Mouse (Mus musculus) liver, postnatal 0 days (tissue): ENCODE data around the gene Apmap. TPM values are rescaled to one million over a fixed set of nuclear protein-coding genes. Genes with fewer than 3 reads are reported as not detected.

Experiments
- ATAC-seq: fragments of 200-750 bp; cut with Nextera tagmentation; 2 replicates; pipeline ENCODE4 v1.8.0; 2017; ENCODE audit warnings: mild to moderate bottlenecking, moderate library complexity
- DNase-seq: peaks from one replicate; pipeline ENCODE4 v3.0.0-alpha.2; 2016
- H3K27ac ChIP-seq: fragments of 300-500 bp; sonication (generic); 2 replicates; pipeline ENCODE4 v1.5.1; 2014; ENCODE audit warnings: antibody characterized with exemption, moderate library complexity, mild to moderate bottlenecking, low read depth
- H3K27me3 ChIP-seq: fragments of 300-500 bp; sonication (generic); 2 replicates; pipeline ENCODE4 v1.6.1; 2014; ENCODE audit warnings: low read length, control low read depth, mixed read lengths; ENCODE audit not compliant: insufficient read depth
- H3K36me3 ChIP-seq: fragments of 300-500 bp; sonication (generic); replicated peaks from 2 replicates; pipeline ENCODE4 v1.6.1; 2014; ENCODE audit warnings: mild to moderate bottlenecking, control low read depth, low read length, moderate library complexity, mixed read lengths; ENCODE audit not compliant: insufficient read depth
- H3K4me1 ChIP-seq: fragments of 300-500 bp; sonication (generic); 2 replicates; pipeline ENCODE4 v1.6.1; 2014; ENCODE audit warnings: antibody characterized with exemption, mild to moderate bottlenecking, control low read depth; ENCODE audit not compliant: insufficient read depth
- H3K4me2 ChIP-seq: fragments of 300-500 bp; sonication (generic); 2 replicates; pipeline ENCODE4 v1.6.1; 2014; ENCODE audit warnings: low read depth, mild to moderate bottlenecking, low read length, moderate library complexity, mixed read lengths
- H3K4me3 ChIP-seq: fragments of 300-500 bp; sonication (generic); 2 replicates; pipeline ENCODE4 v1.5.1; 2014; ENCODE audit warnings: low read depth, low read length
- H3K9ac ChIP-seq: fragments of 300-500 bp; sonication (generic); replicated peaks from 2 replicates; pipeline ENCODE4 v1.6.1; 2014; ENCODE audit warnings: mild to moderate bottlenecking, moderate library complexity
- H3K9me3 ChIP-seq: fragments of 300-500 bp; sonication (generic); 2 replicates; pipeline ENCODE4 v1.6.1; 2016; ENCODE audit warnings: mild to moderate bottlenecking, control low read depth, low read length, mixed read lengths
- CTCF ChIP-seq: sonication (generic); IDR thresholded peaks from 2 replicates; pipeline ENCODE4 v1.5.1; 2016; ENCODE audit warnings: antibody characterized with exemption, low read depth
- EP300 ChIP-seq: IDR thresholded peaks from 2 replicates; pipeline ENCODE4 v1.6.1; 2016; ENCODE audit warnings: antibody characterized with exemption, low read depth, mild to moderate bottlenecking
- WGBS: fragments of 180-500 bp; shearing (Covaris S2); extraction: QIAGEN DNeasy Blood & Tissue Kit; methylation state at CpG from one replicate; pipeline ENCODE4 v1.1.7; 2014; ENCODE audit not compliant: insufficient replicate concordance; 5-methylcytosine and 5-hydroxymethylcytosine counted together
- polyA plus RNA-seq: library from polyadenylated mRNA; unstranded; fragments of >200 nt; fragmentation: Nextera tagmentation; extraction: Ambion mirVana; gene quantifications from 2 replicates; pipeline ENCODE4 v1.2.1, GENCODE M21; 2015

The Apmap gene
- polyA plus RNA-seq = 38.4 and 46.0 TPM in 2 replicates

- Histone ChIP-seq H3K4me1 (peaks cover 12% of the 10 kb centered on the region), H3K27ac (peak within 1 kb of the TSS; percentile 79), H3K36me3 (no peaks in the 10 kb centered on the region), H3K4me3 (peak within 1 kb of the TSS; percentile 94), H3K9me3 (no peaks in the 10 kb centered on the region), H3K4me2 (peak within 1 kb of the TSS; percentile 98), H3K9ac (peak within 1 kb of the TSS; percentile 88), H3K27me3 (no peaks in the 10 kb centered on the region)
- ATAC-seq (peak; percentile 95), DNase-seq (peak; percentile 97)
- TF ChIP-seq CTCF (peak; percentile 38), EP300 (no peak; the same call in 1 of the 2 replicates)
- under 1% methylated on average over 42 of the region's 42 CpGs for WGBS
Measured at GRCm38 (mm10) chr2:150608087-150608799, at the start of gene Apmap. TSS of gene Apmap (minus strand) at chr2:150608567.

- no peak for TF ChIP-seq CTCF
- no peak for TF ChIP-seq EP300
- 57% methylated on average over 8 of the region's 8 CpGs for WGBS
- peaks cover 8% of the 10 kb centered on the region; the same call in 1 of the 2 replicates for H3K4me1 ChIP-seq
- ATAC-seq (peak; percentile 69), DNase-seq (peak; percentile 28)
- peak overlapping the region; percentile 44; the same call in 1 of the 2 replicates for H3K27ac ChIP-seq
- H3K27me3 ChIP-seq = no peaks in the 10 kb centered on the region
- H3K4me2 ChIP-seq = no peak overlapping the region
- no peak overlapping the region for H3K9ac ChIP-seq
- peaks cover 26% of the 10 kb centered on the region for H3K36me3 ChIP-seq
- H3K9me3 ChIP-seq = no peaks in the 10 kb centered on the region
- no peak overlapping the region for H3K4me3 ChIP-seq
Measured at GRCm38 (mm10) chr2:150656975-150657768, 48.8 kb upstream of the Apmap start.

- Histone ChIP-seq H3K4me2 (no peak overlapping the region), H3K27ac (peak overlapping the region; percentile 44; the same call in 1 of the 2 replicates), H3K9me3 (no peaks in the 10 kb centered on the region), H3K4me1 (peaks cover 10% of the 10 kb centered on the region), H3K9ac (no peak overlapping the region), H3K4me3 (no peak overlapping the region), H3K36me3 (peaks cover 26% of the 10 kb centered on the region), H3K27me3 (no peaks in the 10 kb centered on the region)
- DNase-seq (no peak), ATAC-seq (no peak)
- TF ChIP-seq EP300 = no peak
- no peak for TF ChIP-seq CTCF
- WGBS = 85% methylated on average over 3 of the region's 3 CpGs
Measured at GRCm38 (mm10) chr2:150656112-150656511, 47.7 kb upstream of the Apmap start.

- H3K4me3 ChIP-seq = no peak overlapping the region
- no peaks in the 10 kb centered on the region for H3K27me3 ChIP-seq
- H3K27ac ChIP-seq = no peak overlapping the region
- no peak for TF ChIP-seq CTCF
- no peak for TF ChIP-seq EP300
- 63% methylated on average over 6 of the region's 6 CpGs for WGBS
- H3K9me3 ChIP-seq = no peaks in the 10 kb centered on the region
- no peak overlapping the region for H3K9ac ChIP-seq
- no peak for ATAC-seq
- H3K36me3 ChIP-seq = peaks cover 26% of the 10 kb centered on the region
- peaks cover 9% of the 10 kb centered on the region for H3K4me1 ChIP-seq
- no peak for DNase-seq
- H3K4me2 ChIP-seq = no peak overlapping the region
Measured at GRCm38 (mm10) chr2:150655290-150655689, 46.9 kb upstream of the Apmap start.

GRCm38 (mm10) chr2:150654814-150655213, 46.4 kb upstream of the Apmap start:
- Histone ChIP-seq H3K27me3 (no peaks in the 10 kb centered on the region), H3K4me2 (no peak overlapping the region), H3K36me3 (peaks cover 25% of the 10 kb centered on the region), H3K4me1 (peaks cover 12% of the 10 kb centered on the region), H3K4me3 (no peak overlapping the region), H3K9ac (no peak overlapping the region), H3K9me3 (no peaks in the 10 kb centered on the region), H3K27ac (no peak overlapping the region)
- DNase-seq (no peak), ATAC-seq (no peak)
- WGBS = 84% methylated on average over 2 of the region's 2 CpGs
- TF ChIP-seq EP300 = no peak
- no peak for TF ChIP-seq CTCF

GRCm38 (mm10) chr2:150651366-150651765, 43.0 kb upstream of the Apmap start:
- peak overlapping the region; percentile 41; the same call in 1 of the 2 replicates for H3K9ac ChIP-seq
- H3K9me3 ChIP-seq = no peaks in the 10 kb centered on the region
- DNase-seq (no peak), ATAC-seq (peak; percentile 50; the same call in 1 of the 2 replicates)
- TF ChIP-seq CTCF (no peak), EP300 (no peak)
- peaks cover 26% of the 10 kb centered on the region for H3K4me1 ChIP-seq
- no peaks in the 10 kb centered on the region for H3K27me3 ChIP-seq
- peak overlapping the region; percentile 9; the same call in 1 of the 2 replicates for H3K4me2 ChIP-seq
- H3K4me3 ChIP-seq = no peak overlapping the region
- H3K27ac ChIP-seq = peak overlapping the region; percentile 26
- H3K36me3 ChIP-seq = no peaks in the 10 kb centered on the region
- WGBS = 54% methylated on average over 9 of the region's 9 CpGs
